Mouse (Mus musculus): ENCODE results near the gene Zfp553.

Gene Zfp553

GRCm38 (mm10) chr7:127232622-127233367 lies at the start of gene Zfp553, which contains the start of gene Sept1:
TSS of gene Zfp553 (plus strand) at chr7:127233061.
TSS of gene Sept1 (minus strand) at chr7:127233130.
- DNase-seq, result peak; percentile 83

GRCm38 (mm10) chr7:127183345-127183744 lies 49.5 kb upstream of the Zfp553 start:
- no peak for DNase-seq

- no peak for DNase-seq
Observed at GRCm38 (mm10) chr7:127183828-127184227, 49.0 kb upstream of the Zfp553 start.

GRCm38 (mm10) chr7:127184720-127185119 lies 48.1 kb upstream of the Zfp553 start:
- DNase-seq, result no peak

- DNase-seq, result no peak
Observed at GRCm38 (mm10) chr7:127185601-127186000, 47.3 kb upstream of the Zfp553 start.

GRCm38 (mm10) chr7:127187351-127187750 lies 45.5 kb upstream of the Zfp553 start:
- no peak for DNase-seq

GRCm38 (mm10) chr7:127188305-127189276 lies 44.3 kb upstream of the Zfp553 start:
- no peak for DNase-seq

- no peak for DNase-seq
Observed at GRCm38 (mm10) chr7:127190672-127191071, 42.2 kb upstream of the Zfp553 start.

GRCm38 (mm10) chr7:127192989-127193388 lies 39.9 kb upstream of the Zfp553 start:
- DNase-seq, result peak; percentile 10

GRCm38 (mm10) chr7:127194011-127194632 lies 38.7 kb upstream of the Zfp553 start:
- peak; percentile 33 for DNase-seq

GRCm38 (mm10) chr7:127194633-127195029 lies 38.2 kb upstream of the Zfp553 start:
- DNase-seq, result peak; percentile 45

- DNase-seq, result peak; percentile 98
Observed at GRCm38 (mm10) chr7:127195544-127196295, 37.1 kb upstream of the Zfp553 start, which contains the start of gene Cd2bp2. TSS of gene Cd2bp2 (minus strand) at chr7:127196050.

- DNase-seq, result no peak
Observed at GRCm38 (mm10) chr7:127196484-127196883, 36.4 kb upstream of the Zfp553 start.

GRCm38 (mm10) chr7:127206606-127207005 lies 26.3 kb upstream of the Zfp553 start:
- DNase-seq, result no peak

- DNase-seq, result peak; percentile 72
Observed at GRCm38 (mm10) chr7:127207374-127208294, 25.2 kb upstream of the Zfp553 start.

GRCm38 (mm10) chr7:127208295-127208552 lies 24.6 kb upstream of the Zfp553 start, which contains the start of gene Tbc1d10b:
TSS of gene Tbc1d10b (minus strand) at chr7:127208468.
- DNase-seq, result peak; percentile 71

- DNase-seq, result peak; percentile 99
Observed at GRCm38 (mm10) chr7:127208553-127209438, 24.1 kb upstream of the Zfp553 start, which contains the start of gene Mylpf. TSS of gene Mylpf (plus strand) at chr7:127208890.

GRCm38 (mm10) chr7:127209851-127210250 lies 23.0 kb upstream of the Zfp553 start:
- no peak for DNase-seq

GRCm38 (mm10) chr7:127210266-127210665 lies 22.6 kb upstream of the Zfp553 start:
- peak; percentile 71 for DNase-seq
